Mouse (Mus musculus) granulocyte monocyte progenitor cell, adult 5-6 weeks (primary cell): ENCODE measurements around the gene Zscan4-ps1. TPM values are rescaled to one million over a fixed set of nuclear protein-coding genes. Genes with fewer than 3 reads are reported as not detected.
"Not testable (repeated sequence)": the region's sequence is repeated elsewhere in the genome, so short reads cannot be mapped to it uniquely, and the experiment has no call there.

Source experiments
- ATAC-seq: replicated peaks from 2 replicates; pipeline ENCODE4 v1.8.0; 2016; ENCODE audit warnings: mild to moderate bottlenecking, moderate TSS enrichment, inconsistent platforms; ENCODE audit not compliant: poor library complexity, severe bottlenecking
- total RNA-seq, 2 experiments: library from RNA; stranded (forward) in 1 of 2; stranded (reverse) in 1 of 2; fragments of 200-712, 200-1000 nt in 1 of 2; fragments of >200 nt in 1 of 2; fragmentation: Nextera tagmentation in 1 of 2; gene quantifications; 2 replicates each; pipeline ENCODE4 v1.2.3; 2014 to 2017

Zscan4-ps1 gene
- total RNA-seq (2014; fragmentation: Nextera tagmentation), result not detected in 2 replicates
- not detected in 2 replicates for total RNA-seq (2017)

GRCm38 (mm10) chr7:11069591-11069990 lies at the start of gene Zscan4-ps1:
Zscan4-ps1 (minus strand) TSS chr7:11069691.
- not testable (repeated sequence) for ATAC-seq

Other genes with a start within 250 kb of the Zscan4-ps1 start
- not detected in 2 replicates for gene Zscan4b, start 164.6 kb downstream of the Zscan4-ps1 start, total RNA-seq (2014; fragmentation: Nextera tagmentation)
- gene Zscan4b, start 164.6 kb downstream of the Zscan4-ps1 start, total RNA-seq (2017), result not detected in 2 replicates
- not detected in 2 replicates for gene Zscan4c, start 63.9 kb downstream of the Zscan4-ps1 start, total RNA-seq (2014; fragmentation: Nextera tagmentation)
- not detected in 2 replicates for gene Zscan4c, start 63.9 kb downstream of the Zscan4-ps1 start, total RNA-seq (2017)
- gene Zscan4d, start 96.5 kb upstream of the Zscan4-ps1 start, total RNA-seq (2014; fragmentation: Nextera tagmentation), result not detected in 2 replicates
- not detected in 2 replicates for gene Zscan4d, start 96.5 kb upstream of the Zscan4-ps1 start, total RNA-seq (2017)
- gene Zscan4e, start 241.0 kb upstream of the Zscan4-ps1 start, total RNA-seq (2014; fragmentation: Nextera tagmentation), result not detected in 2 replicates
- not detected in 2 replicates for gene Zscan4e, start 241.0 kb upstream of the Zscan4-ps1 start, total RNA-seq (2017)